Mouse (Mus musculus): ENCODE results near the gene Asic2. TPM values are rescaled to one million over a fixed set of nuclear protein-coding genes. Genes with fewer than 3 reads are reported as not detected.

Gene Asic2
- polyA plus RNA-seq (2011; ENCODE audit: insufficient read length, low read depth, missing spikeins) = not detected in 2 replicates

GRCm38 (mm10) chr11:81968401-81968881, at the start of gene Asic2:
Gene Asic2, minus strand, starts transcription at chr11:81968457.
- H3K4me3 ChIP-seq (ENCODE audit: insufficient read depth, low read length) = no peak within 1 kb of the TSS
- TF ChIP-seq POLR2A (IDR thresholded peaks at IDR 0.05; ENCODE audit: low read depth, low read length) (no peak), CTCF (IDR thresholded peaks at IDR 0.05; ENCODE audit: borderline replicate concordance, insufficient read depth, low read length) (no peak)
- H3K4me1 ChIP-seq (ENCODE audit: control insufficient read depth, insufficient read depth, low read length) = no peaks in the 10 kb centered on the region
- H3K27ac ChIP-seq (ENCODE audit: insufficient read depth, low read length) = no peak within 1 kb of the TSS

- TF ChIP-seq CTCF (IDR thresholded peaks at IDR 0.05; ENCODE audit: borderline replicate concordance, insufficient read depth, low read length) = no peak
- TF ChIP-seq POLR2A (IDR thresholded peaks at IDR 0.05; ENCODE audit: low read depth, low read length) = no peak
- Histone ChIP-seq H3K4me3 (ENCODE audit: insufficient read depth, low read length) (no peak overlapping the region), H3K27ac (ENCODE audit: insufficient read depth, low read length) (no peak overlapping the region), H3K4me1 (ENCODE audit: control insufficient read depth, insufficient read depth, low read length) (peaks cover 20% of the 10 kb centered on the region)
Measured at GRCm38 (mm10) chr11:82016181-82016780, 48.0 kb upstream of the Asic2 start.

DNA sequence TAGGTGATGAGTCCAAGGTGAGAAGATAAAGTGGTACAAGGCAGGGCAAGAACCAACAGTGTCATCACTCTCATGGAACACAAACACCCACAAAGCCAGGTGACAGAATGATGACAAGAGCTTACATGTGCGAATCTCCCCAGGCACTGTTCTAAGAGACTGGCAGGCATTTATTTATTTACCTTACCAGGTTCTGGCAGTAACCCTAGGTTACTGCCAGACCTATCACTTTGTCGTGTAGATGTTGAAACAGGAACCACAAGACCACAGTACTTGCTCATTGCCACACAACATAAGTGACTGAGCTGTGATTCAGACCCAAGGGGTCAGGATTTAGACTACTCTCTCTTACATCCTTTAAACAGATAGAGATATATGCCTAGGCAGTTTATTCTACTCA, 46.8 kb upstream of the Asic2 start:
- Histone ChIP-seq H3K27ac (ENCODE audit: insufficient read depth, low read length) (no peak overlapping the region), H3K4me1 (ENCODE audit: control insufficient read depth, insufficient read depth, low read length) (peaks cover 23% of the 10 kb centered on the region), H3K4me3 (ENCODE audit: insufficient read depth, low read length) (no peak overlapping the region)
- no peak for TF ChIP-seq POLR2A (IDR thresholded peaks at IDR 0.05; ENCODE audit: low read depth, low read length)
- TF ChIP-seq CTCF (IDR thresholded peaks at IDR 0.05; ENCODE audit: borderline replicate concordance, insufficient read depth, low read length) = no peak

- TF ChIP-seq CTCF (IDR thresholded peaks at IDR 0.05; ENCODE audit: borderline replicate concordance, insufficient read depth, low read length) = no peak
- no peak for TF ChIP-seq POLR2A (IDR thresholded peaks at IDR 0.05; ENCODE audit: low read depth, low read length)
- Histone ChIP-seq H3K4me3 (ENCODE audit: insufficient read depth, low read length) (no peak overlapping the region), H3K27ac (ENCODE audit: insufficient read depth, low read length) (no peak overlapping the region), H3K4me1 (ENCODE audit: control insufficient read depth, insufficient read depth, low read length) (peaks cover 16% of the 10 kb centered on the region)
Measured at GRCm38 (mm10) chr11:82013756-82014155, 45.5 kb upstream of the Asic2 start.

- TF ChIP-seq POLR2A (IDR thresholded peaks at IDR 0.05; ENCODE audit: low read depth, low read length) (no peak), CTCF (IDR thresholded peaks at IDR 0.05; ENCODE audit: borderline replicate concordance, insufficient read depth, low read length) (no peak)
- H3K27ac ChIP-seq (ENCODE audit: insufficient read depth, low read length) = peak overlapping the region; percentile 92
- peaks cover 31% of the 10 kb centered on the region for H3K4me1 ChIP-seq (ENCODE audit: control insufficient read depth, insufficient read depth, low read length)
- no peak overlapping the region for H3K4me3 ChIP-seq (ENCODE audit: insufficient read depth, low read length)
Measured at GRCm38 (mm10) chr11:82011411-82012193, 43.3 kb upstream of the Asic2 start.

- TF ChIP-seq POLR2A (IDR thresholded peaks at IDR 0.05; ENCODE audit: low read depth, low read length) (no peak), CTCF (IDR thresholded peaks at IDR 0.05; ENCODE audit: borderline replicate concordance, insufficient read depth, low read length) (no peak)
- H3K27ac ChIP-seq (ENCODE audit: insufficient read depth, low read length) = no peak overlapping the region
- no peak overlapping the region for H3K4me3 ChIP-seq (ENCODE audit: insufficient read depth, low read length)
- H3K4me1 ChIP-seq (ENCODE audit: control insufficient read depth, insufficient read depth, low read length) = peaks cover 32% of the 10 kb centered on the region
Measured at GRCm38 (mm10) chr11:82010115-82010514, 41.9 kb upstream of the Asic2 start.

GRCm38 (mm10) chr11:82006796-82007423, 38.7 kb upstream of the Asic2 start:
- Histone ChIP-seq H3K4me3 (ENCODE audit: insufficient read depth, low read length) (no peak overlapping the region), H3K27ac (ENCODE audit: insufficient read depth, low read length) (peak overlapping the region; percentile 88), H3K4me1 (ENCODE audit: control insufficient read depth, insufficient read depth, low read length) (peaks cover 25% of the 10 kb centered on the region)
- TF ChIP-seq POLR2A (IDR thresholded peaks at IDR 0.05; ENCODE audit: low read depth, low read length) (no peak), CTCF (IDR thresholded peaks at IDR 0.05; ENCODE audit: borderline replicate concordance, insufficient read depth, low read length) (no peak)

DNA sequence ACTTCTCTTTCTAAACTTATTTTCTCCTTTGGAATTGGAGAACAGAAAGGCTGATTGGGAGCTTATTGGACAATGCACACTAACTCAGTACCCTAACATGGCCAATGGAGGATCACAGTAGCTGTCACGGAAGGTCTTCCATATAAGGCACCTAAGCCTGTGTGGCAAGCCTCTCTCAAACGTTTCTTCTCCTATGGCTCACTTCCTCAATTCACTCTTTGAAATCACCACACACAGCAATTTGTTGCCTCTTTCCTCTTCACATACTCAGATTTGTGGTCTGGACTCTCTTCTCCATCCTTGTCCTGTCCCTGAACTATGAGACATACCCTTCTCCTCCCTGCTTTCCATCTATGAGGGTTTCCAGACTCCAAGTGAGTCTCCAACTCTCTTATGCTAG, 36.6 kb upstream of the Asic2 start:
- H3K4me3 ChIP-seq (ENCODE audit: insufficient read depth, low read length) = no peak overlapping the region
- TF ChIP-seq POLR2A (IDR thresholded peaks at IDR 0.05; ENCODE audit: low read depth, low read length) (no peak), CTCF (IDR thresholded peaks at IDR 0.05; ENCODE audit: borderline replicate concordance, insufficient read depth, low read length) (no peak)
- peaks cover 16% of the 10 kb centered on the region for H3K4me1 ChIP-seq (ENCODE audit: control insufficient read depth, insufficient read depth, low read length)
- no peak overlapping the region for H3K27ac ChIP-seq (ENCODE audit: insufficient read depth, low read length)

GRCm38 (mm10) chr11:82000581-82000980, 32.3 kb upstream of the Asic2 start:
- peaks cover 6% of the 10 kb centered on the region for H3K4me1 ChIP-seq (ENCODE audit: control insufficient read depth, insufficient read depth, low read length)
- H3K27ac ChIP-seq (ENCODE audit: insufficient read depth, low read length) = no peak overlapping the region
- TF ChIP-seq POLR2A (IDR thresholded peaks at IDR 0.05; ENCODE audit: low read depth, low read length) = no peak
- H3K4me3 ChIP-seq (ENCODE audit: insufficient read depth, low read length) = no peak overlapping the region

DNA sequence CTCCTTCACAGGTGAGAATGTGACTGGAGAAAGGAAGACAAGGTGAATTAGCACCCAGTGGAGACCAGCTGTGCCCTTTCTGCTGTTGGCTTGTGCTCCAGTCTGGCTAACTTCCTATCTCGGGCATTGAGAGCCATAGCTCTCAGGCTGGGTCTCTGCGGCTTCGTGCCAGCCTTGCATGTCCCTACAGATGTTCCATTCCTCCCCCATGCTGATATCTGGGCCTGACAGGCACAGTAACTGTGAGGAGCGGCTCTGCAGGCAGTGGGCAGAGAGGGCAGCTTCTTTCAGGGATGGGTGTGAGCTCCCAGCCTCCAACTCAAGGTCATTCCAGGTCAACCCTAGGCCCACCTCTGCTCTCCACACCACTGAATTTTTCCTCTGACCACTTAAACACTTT, 31.2 kb upstream of the Asic2 start:
- no peak for TF ChIP-seq CTCF (IDR thresholded peaks at IDR 0.05; ENCODE audit: borderline replicate concordance, insufficient read depth, low read length)
- TF ChIP-seq POLR2A (IDR thresholded peaks at IDR 0.05; ENCODE audit: low read depth, low read length) = no peak
- H3K4me3 ChIP-seq (ENCODE audit: insufficient read depth, low read length) = no peak overlapping the region
- H3K27ac ChIP-seq (ENCODE audit: insufficient read depth, low read length) = no peak overlapping the region
- peaks cover 6% of the 10 kb centered on the region for H3K4me1 ChIP-seq (ENCODE audit: control insufficient read depth, insufficient read depth, low read length)

Data from embryonic fibroblast, embryonic 13.5 days (primary cell).